In the genomic region with DNA sequence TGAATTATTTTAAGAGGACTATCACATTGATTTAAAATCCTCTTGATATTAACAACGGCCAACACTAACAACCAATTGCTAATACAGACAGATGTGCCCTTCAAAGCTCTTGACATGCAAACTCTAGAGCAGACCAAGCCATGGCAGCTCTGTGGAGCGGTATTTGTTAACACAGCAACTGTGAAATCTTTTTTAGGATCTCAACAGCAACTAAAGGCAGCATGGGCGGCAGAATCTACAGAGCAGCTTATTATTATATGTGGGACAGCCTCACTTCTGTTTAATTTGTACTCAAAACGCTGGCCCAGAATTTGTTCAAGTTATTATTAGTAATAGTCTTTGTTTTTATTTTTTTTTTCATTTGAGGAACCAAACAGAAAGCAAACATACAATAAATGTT, we compare ENCODE assay signal across 21 mouse cellular contexts. TPM values are rescaled to one million over a fixed set of nuclear protein-coding genes. Genes with fewer than 3 reads are reported as not detected.
DNase-seq lines count a peak whose midpoint lies in the region; ATAC-seq and TF ChIP-seq lines count a peak whose summit lies in the region.
"Had no signal": no experiment of that assay in that cellular context is flagged by ENCODE, and none has a peak within 500 bp of the region (broad histone marks: within the 10 kb centered on the region; RNA-seq: fewer than 3 reads in every experiment).

No protein-coding gene starts in this region.

- intact Hi-C loops in left cerebral cortex, adult 2 months (cut with DNase I): no loop called here

- no peak for DNase-seq in frontal cortex, postnatal 25 days (ENCODE audit: low spot score in 2 of 2)
- DNase-seq in layer of hippocampus, adult 2 months (ENCODE audit: low spot score in 2 of 2): no peak
- DNase-seq in layer of hippocampus, adult 9-10 months (ENCODE audit: low spot score): no peak
- DNase-seq in left cerebral cortex, adult 2 months (ENCODE audit: extremely low spot score in 1 of 2, low spot score in 2 of 2): no peak
- no peak for DNase-seq in left cerebral cortex, adult 11 months (ENCODE audit: low spot score)
- no peak for DNase-seq in liver
- DNase-seq: adrenal gland, adult 8-10 months; adrenal gland, postnatal 14 days; adrenal gland, postnatal 36 days; B cell, adult 2 months; cerebellum, adult 11-12 months; cerebellum, adult 2 months; cerebellum, adult 9-10 months had no signal

- no peak for TF ChIP-seq CTCF in layer of hippocampus, adult 2 months (conservative IDR thresholded peaks at IDR 0.05)
- no peak for TF ChIP-seq CTCF in left cerebral cortex, adult 2 months (IDR thresholded peaks at IDR 0.05)

- H3K4me3 ChIP-seq in layer of hippocampus, adult 2 months: no peak overlapping the region
- no peak overlapping the region for H3K4me3 ChIP-seq in left cerebral cortex, adult 2 months
- H3K4me3 ChIP-seq: embryonic facial prominence, embryonic 10.5 days; embryonic facial prominence, embryonic 12.5 days; forebrain, embryonic 13.5 days; forebrain, embryonic 15.5 days had no signal

- H3K27ac ChIP-seq in layer of hippocampus, adult 2 months: peak overlapping the region; percentile 86
- peak overlapping the region; percentile 74 for H3K27ac ChIP-seq in left cerebral cortex, adult 2 months
- H3K27ac ChIP-seq: embryonic facial prominence, embryonic 10.5 days; embryonic facial prominence, embryonic 12.5 days; forebrain, embryonic 13.5 days; forebrain, embryonic 15.5 days had no signal

- peak; percentile 71 for ATAC-seq in frontal cortex, adult (ENCODE audit: low TSS enrichment)
- ATAC-seq: activated CD4-positive, CD25-positive, alpha-beta regulatory T cell, adult 4 months; CD4-positive, CD25-positive, alpha-beta regulatory T cell, adult 4 months; forebrain, embryonic 13.5 days; forebrain, embryonic 15.5 days; Patski had no signal

RNA-seq across cellular contexts. Expression of gene Cfap54, which starts 28.1 kb away (rescaled TPM):
- 10 to 100 TPM; 20.7 to 22.9 TPM for total RNA-seq in layer of hippocampus, adult 2 months (2021)
- 10 to 100 TPM; 21.4 to 23.4 TPM for total RNA-seq in left cerebral cortex, adult 2 months (2021)
